Comparison of ENCODE assay signal across 8 mouse cellular contexts in the genomic region with DNA sequence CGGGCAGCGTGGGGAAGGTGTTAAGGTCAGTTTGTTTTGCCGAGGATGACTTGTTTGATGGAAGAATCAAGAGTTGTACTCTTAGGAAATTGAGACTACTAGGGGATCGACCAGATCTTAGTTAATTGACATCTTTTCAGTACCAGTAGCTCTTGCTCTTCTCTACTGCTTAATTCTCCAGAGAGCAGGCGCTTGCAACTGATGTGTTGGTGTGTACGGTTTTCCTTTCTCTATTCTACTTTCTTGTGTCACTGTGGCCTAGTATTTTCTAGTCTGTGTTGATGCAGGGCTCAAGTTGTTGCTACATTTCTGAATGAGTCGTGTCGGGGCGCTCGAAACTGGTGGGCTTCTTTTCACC. TPM values are rescaled to one million over a fixed set of nuclear protein-coding genes. Genes with fewer than 3 reads are reported as not detected.
DNase-seq lines count a peak whose midpoint lies in the region; ATAC-seq and TF ChIP-seq lines count a peak whose summit lies in the region.

No protein-coding gene starts in this region.

- H3K4me2 ChIP-seq in liver, embryonic 14.5 days (ENCODE audit: low read depth), result peak overlapping the region; percentile 78

- H3K9ac ChIP-seq in liver, embryonic 14.5 days (replicated peaks), result peak overlapping the region; percentile 78

- no peaks in the 10 kb centered on the region for H3K27me3 ChIP-seq in thymus, adult 2 months (ENCODE audit: control insufficient read depth, insufficient read depth, low read length)
- no peaks in the 10 kb centered on the region for H3K27me3 ChIP-seq in liver, embryonic 14.5 days (ENCODE audit: control insufficient read depth, insufficient read depth, low read length)

- H3K27ac ChIP-seq in gastrocnemius, adult 2 months, result peak overlapping the region; percentile 93
- H3K27ac ChIP-seq in thymus, adult 2 months (ENCODE audit: control insufficient read depth, insufficient read depth, low read length), result peak overlapping the region; percentile 15; the same call in 1 of the 2 replicates
- no peak overlapping the region for H3K27ac ChIP-seq in liver, embryonic 14.5 days

- TF ChIP-seq EP300 in liver, embryonic 14.5 days (IDR thresholded peaks at IDR 0.05; ENCODE audit: low read depth), result no peak

- TF ChIP-seq CTCF in gastrocnemius, adult 2 months (IDR thresholded peaks at IDR 0.05), result no peak
- no peak for TF ChIP-seq CTCF in thymus, adult 2 months (IDR thresholded peaks at IDR 0.05; ENCODE audit: borderline replicate concordance, control insufficient read depth, extremely low read depth, insufficient read depth, low read length, poor library complexity)
- TF ChIP-seq CTCF in liver, embryonic 14.5 days (IDR thresholded peaks at IDR 0.05; ENCODE audit: low read depth), result no peak

- H3K9me3 ChIP-seq in liver, embryonic 14.5 days (ENCODE audit: control insufficient read depth, low read length), result no peaks in the 10 kb centered on the region

- H3K4me1 ChIP-seq in thymus, adult 2 months (replicated peaks; ENCODE audit: control insufficient read depth, insufficient read depth, low read length), result peaks cover 9% of the 10 kb centered on the region
- peaks cover 8 to 9% of the 10 kb centered on the region in 2 experiments for H3K4me1 ChIP-seq in liver, embryonic 14.5 days (replicated peaks; ENCODE audit: control insufficient read depth in 2 of 2, insufficient read depth in 2 of 2, low read length in 1 of 2)

- no peak for TF ChIP-seq POLR2A in thymus, adult 2 months (IDR thresholded peaks at IDR 0.05; ENCODE audit: control insufficient read depth, extremely low read depth, insufficient read depth, low read length, poor library complexity)

- WGBS in thymus, adult 2 months, result 18% methylated on average over 10 of the region's 10 CpGs
- WGBS in liver, embryonic 14.5 days (ENCODE audit: insufficient replicate concordance), result 9% methylated on average over 10 of the region's 10 CpGs

- DNase-seq in gastrocnemius, adult 2 months, result no peak
- DNase-seq in gastrocnemius, postnatal 10 days, result no peak
- no peak for DNase-seq in thymus, adult 2 months
- no peak for DNase-seq in thymus, postnatal 0 days (ENCODE audit: low spot score)
- no peak for DNase-seq in liver, embryonic 14.5 days (ENCODE audit: low read depth in 3 of 3, low spot score in 3 of 3)
- no peak for DNase-seq in thymus, adult 18-20 months
- no peak for DNase-seq in frontal cortex, postnatal 36 days (ENCODE audit: low spot score in 2 of 2)
- DNase-seq in spleen, adult 18-20 months, result no peak

- H3K36me3 ChIP-seq in thymus, adult 2 months (ENCODE audit: control insufficient read depth, insufficient read depth, low read length), result no peaks in the 10 kb centered on the region
- no peaks in the 10 kb centered on the region for H3K36me3 ChIP-seq in liver, embryonic 14.5 days (replicated peaks; ENCODE audit: control insufficient read depth, insufficient read depth, low read depth)

- intact Hi-C loops in gastrocnemius, adult 2 months (cut with DNase I), result no loop called here

- H3K4me3 ChIP-seq in gastrocnemius, adult 2 months, result peak overlapping the region; percentile 98
- peak overlapping the region; percentile 86 for H3K4me3 ChIP-seq in thymus, adult 2 months (ENCODE audit: control insufficient read depth, insufficient read depth, low read length)
- peak overlapping the region; percentile 76 for H3K4me3 ChIP-seq in liver, embryonic 14.5 days (ENCODE audit: insufficient read depth in 1 of 2, low read depth in 2 of 2, low read length in 2 of 2)

- no peak for ATAC-seq in liver, embryonic 14.5 days (ENCODE audit: insufficient read depth)

RNA-seq across cellular contexts. Expression of gene Frg2f1, which starts 1.2 kb away (rescaled TPM):
- total RNA-seq in gastrocnemius, adult 2 months (2021), result 1 to 10 TPM; 4.0 to 4.5 TPM
- total RNA-seq in gastrocnemius, postnatal 10 days (2021), result 1 to 10 TPM; 6.8 to 7.8 TPM
- polyA plus RNA-seq in thymus, adult 2 months (2012; rRNA removed), result 4.4 and 7.1 TPM in 2 replicates
- polyA plus RNA-seq in thymus, postnatal 0 days (2015; fragmentation: Nextera tagmentation; extraction: Ambion mirVana), result 3.1 and 4.2 TPM in 2 replicates
- polyA plus RNA-seq in liver, embryonic 14.5 days (2012; rRNA removed), result 1.1 and 1.3 TPM in 2 replicates
- 0.39 and 0.53 TPM in 2 replicates for polyA plus RNA-seq in liver, embryonic 14.5 days (2014; fragmentation: Nextera tagmentation; extraction: Ambion mirVana)

RNA-seq across cellular contexts. Expression of gene Foxj3, which starts 3.7 kb away (rescaled TPM):
- 10 to 100 TPM; 29.9 to 36.4 TPM for total RNA-seq in gastrocnemius, adult 2 months (2021)
- total RNA-seq in gastrocnemius, postnatal 10 days (2021), result 10 to 100 TPM; 32.1 to 38.2 TPM
- polyA plus RNA-seq in thymus, adult 2 months (2012; rRNA removed), result 27.2 and 31.2 TPM in 2 replicates
- 11.4 and 13.5 TPM in 2 replicates for polyA plus RNA-seq in thymus, postnatal 0 days (2015; fragmentation: Nextera tagmentation; extraction: Ambion mirVana)
- 4.1 and 4.7 TPM in 2 replicates for polyA plus RNA-seq in liver, embryonic 14.5 days (2012; rRNA removed)
- 4.5 and 5.6 TPM in 2 replicates for polyA plus RNA-seq in liver, embryonic 14.5 days (2014; fragmentation: Nextera tagmentation; extraction: Ambion mirVana)

RNA-seq across cellular contexts. Expression of gene Rimkla, which starts 48.1 kb away (rescaled TPM):
- total RNA-seq in gastrocnemius, adult 2 months (2021), result not detected
- total RNA-seq in gastrocnemius, postnatal 10 days (2021), result under 1 TPM; 0.41 to 0.47 TPM
- 1.8 and 2.2 TPM in 2 replicates for polyA plus RNA-seq in thymus, adult 2 months (2012; rRNA removed)
- 0.21 and 0.25 TPM in 2 replicates for polyA plus RNA-seq in thymus, postnatal 0 days (2015; fragmentation: Nextera tagmentation; extraction: Ambion mirVana)
- 0.01 and 0.02 TPM in 2 replicates for polyA plus RNA-seq in liver, embryonic 14.5 days (2012; rRNA removed)
- polyA plus RNA-seq in liver, embryonic 14.5 days (2014; fragmentation: Nextera tagmentation; extraction: Ambion mirVana), result not detected in 2 replicates
